Mouse (Mus musculus) large intestine, adult 2 months (tissue): ENCODE measurements around the gene Smg6. TPM values are rescaled to one million over a fixed set of nuclear protein-coding genes. Genes with fewer than 3 reads are reported as not detected.
A peak's percentile ranks its signal among the peaks of the same experiment; 100 is the strongest.

Experiments
- DNase-seq: peaks from one replicate; pipeline ENCODE4 v3.0.0-alpha.2; 2012; ENCODE audit warnings: low read depth, low spot score
- WGBS: fragments of 180-500 bp; shearing (Covaris S2); methylation state at CpG from one replicate; pipeline ENCODE4 v1.1.7; 2018; 5-methylcytosine and 5-hydroxymethylcytosine counted together
- polyA plus RNA-seq: library from polyadenylated mRNA; depleted of rRNA; stranded (reverse); fragments of >200 nt; gene quantifications from 2 replicates; pipeline ENCODE4 v1.2.3, GENCODE M21; 2012

The Smg6 gene
- polyA plus RNA-seq, 1 experiment: 13.5 TPM

DNA sequence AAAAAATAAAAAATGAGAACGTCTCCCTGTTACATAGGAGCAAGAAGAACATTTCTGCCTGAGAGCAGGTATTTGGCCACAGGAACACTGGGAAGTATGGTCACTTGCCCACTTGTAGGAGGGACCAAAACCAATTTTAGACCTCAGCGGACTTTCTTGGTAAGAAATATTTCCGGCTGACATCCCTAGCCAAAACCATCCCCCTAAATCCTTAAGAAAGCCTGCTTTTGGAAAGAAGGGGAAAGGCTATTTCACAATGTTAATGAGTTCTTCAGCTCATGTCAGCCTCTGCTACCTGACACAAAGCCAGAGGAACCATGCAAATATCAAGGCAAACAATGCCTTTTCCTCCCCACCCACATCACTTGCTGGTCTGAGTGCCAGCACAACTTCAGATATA, 108.5 kb downstream of the Smg6 start:
- no peak for DNase-seq
- WGBS: 76% methylated on average over 3 of the region's 3 CpGs

DNA sequence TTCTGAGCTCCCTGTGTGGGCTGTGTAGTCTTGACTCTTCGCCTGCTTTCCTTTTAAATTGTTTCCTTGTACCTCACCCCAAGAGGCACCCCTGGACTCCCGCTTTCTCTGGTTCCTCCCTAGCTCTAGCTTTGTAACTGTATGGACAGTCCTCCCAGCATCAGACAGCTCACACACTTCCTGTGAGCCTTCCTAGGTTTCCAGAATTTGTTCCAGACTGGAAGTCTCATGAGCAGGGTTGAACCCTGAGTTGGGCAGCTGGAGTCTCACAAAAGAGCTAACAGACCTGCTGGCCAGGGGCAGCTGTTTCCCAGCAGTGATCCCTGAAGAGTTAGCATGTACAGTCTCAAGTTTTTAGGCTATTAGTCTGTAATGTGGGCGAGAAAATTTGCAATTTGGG, 118.7 kb downstream of the Smg6 start:
- WGBS: 67% methylated on average over 3 of the region's 3 CpGs
- DNase-seq: no peak

- peak; percentile 59 for DNase-seq
- WGBS: 48% methylated on average over 4 of the region's 4 CpGs
These were observed 120.2 kb downstream of the Smg6 start for GRCm38 (mm10) chr11:75045822-75046221.

- no peak for DNase-seq
- 74% methylated on average over 3 of the region's 3 CpGs for WGBS
These were observed 121.0 kb downstream of the Smg6 start for GRCm38 (mm10) chr11:75046638-75047037.

DNA sequence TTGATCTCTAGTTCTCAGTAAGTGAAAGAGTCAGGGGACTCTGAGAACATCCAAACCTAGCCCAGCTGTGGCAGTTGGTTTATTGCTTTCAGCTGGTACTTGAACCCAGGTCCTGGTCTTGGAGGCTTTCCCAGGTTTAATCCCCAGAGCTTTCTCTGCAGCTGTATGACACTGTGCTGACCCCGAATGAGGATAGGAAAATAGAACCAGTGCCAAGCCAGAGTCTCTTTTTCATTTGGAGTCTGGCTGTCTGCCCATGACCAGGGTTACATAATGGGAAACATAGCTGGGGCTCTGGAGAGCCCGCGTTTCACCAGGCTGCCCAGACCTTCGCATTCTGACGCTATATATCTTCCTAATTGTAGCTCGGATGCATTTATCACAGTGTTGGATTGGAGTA, 121.4 kb downstream of the Smg6 start:
- DNase-seq: no peak
- WGBS: 18% methylated on average over 6 of the region's 6 CpGs

- DNase-seq: no peak
- WGBS: 67% methylated on average over 7 of the region's 7 CpGs
These were observed 122.2 kb downstream of the Smg6 start for GRCm38 (mm10) chr11:75047736-75048407.

GRCm38 (mm10) chr11:75049146-75049545, 123.5 kb downstream of the Smg6 start:
- no peak for DNase-seq
- 11% methylated on average over 2 of the region's 2 CpGs for WGBS

DNA sequence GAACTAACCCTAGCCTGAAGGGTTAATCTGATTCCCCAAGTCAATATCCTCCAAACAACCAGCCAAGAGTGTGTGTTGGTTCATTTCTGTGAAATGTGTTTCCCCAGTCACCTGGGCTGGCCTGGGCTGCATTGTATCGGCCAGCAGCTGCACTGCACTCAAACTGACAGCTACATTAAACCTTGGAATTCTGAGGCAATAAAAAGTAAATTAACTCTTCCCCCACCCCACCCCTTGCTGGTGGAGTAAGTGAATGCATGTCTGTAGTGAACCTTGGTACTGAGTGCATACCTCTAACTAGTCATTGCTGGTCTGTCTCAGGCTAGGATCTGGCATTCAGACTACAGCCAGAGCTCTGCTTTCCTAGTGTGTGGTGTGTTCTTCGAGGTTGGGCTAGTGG, 124.2 kb downstream of the Smg6 start:
- WGBS: 6% methylated on average over 2 of the region's 2 CpGs
- DNase-seq: peak; percentile 54

- DNase-seq: no peak
- WGBS: 64% methylated on average over 1 of the region's 1 CpGs
These were observed 125.6 kb downstream of the Smg6 start for GRCm38 (mm10) chr11:75051239-75051638.

DNA sequence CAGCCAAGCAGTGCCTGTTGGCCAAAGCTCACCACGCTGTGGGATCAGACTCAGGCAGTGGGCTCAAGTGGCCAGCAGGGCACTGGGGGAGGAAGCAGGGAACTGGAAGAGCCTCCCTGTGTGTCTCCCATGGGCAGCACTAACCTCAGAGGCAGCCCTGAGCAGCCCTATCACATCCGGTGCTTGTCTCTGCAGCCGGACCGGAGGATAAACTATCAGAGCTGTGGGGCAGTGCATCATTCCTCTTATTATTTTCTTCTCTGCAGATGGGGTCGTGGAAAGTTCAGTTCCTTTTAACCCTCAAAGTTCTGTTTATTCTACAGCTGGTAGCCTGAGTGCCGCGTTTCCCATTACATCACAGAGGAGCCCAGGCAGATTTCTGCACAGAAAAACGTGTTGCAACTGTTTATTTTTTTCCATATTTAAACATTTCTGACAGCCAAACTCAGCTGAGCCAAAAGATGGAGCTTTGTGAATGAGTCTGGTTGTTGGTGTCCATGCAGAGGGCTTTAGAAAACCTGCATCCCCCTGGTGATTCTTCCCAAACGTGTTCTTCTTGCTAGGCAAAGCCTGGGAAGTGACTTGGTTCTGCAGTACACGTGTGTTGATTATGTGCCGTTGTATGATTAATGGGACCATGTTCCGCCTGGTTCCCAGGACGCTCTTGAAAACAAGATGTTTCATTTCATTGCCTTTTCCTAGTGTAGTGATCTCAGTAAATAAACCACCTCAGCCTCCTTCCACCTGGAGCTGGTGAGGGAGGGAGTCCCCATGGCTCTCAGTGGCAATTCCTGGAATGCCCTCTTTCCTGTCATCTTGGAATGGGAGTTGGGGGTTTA, 126.3 kb downstream of the Smg6 start:
- no peak for DNase-seq
- 62% methylated on average over 13 of the region's 13 CpGs for WGBS

GRCm38 (mm10) chr11:75053020-75053419, 127.4 kb downstream of the Smg6 start:
- DNase-seq: no peak
- WGBS: 69% methylated on average over 2 of the region's 2 CpGs

GRCm38 (mm10) chr11:75053722-75054121, 128.1 kb downstream of the Smg6 start:
- WGBS: 64% methylated on average over 7 of the region's 7 CpGs
- no peak for DNase-seq

- no peak for DNase-seq
These were observed 128.7 kb downstream of the Smg6 start for GRCm38 (mm10) chr11:75054184-75054877.

DNA sequence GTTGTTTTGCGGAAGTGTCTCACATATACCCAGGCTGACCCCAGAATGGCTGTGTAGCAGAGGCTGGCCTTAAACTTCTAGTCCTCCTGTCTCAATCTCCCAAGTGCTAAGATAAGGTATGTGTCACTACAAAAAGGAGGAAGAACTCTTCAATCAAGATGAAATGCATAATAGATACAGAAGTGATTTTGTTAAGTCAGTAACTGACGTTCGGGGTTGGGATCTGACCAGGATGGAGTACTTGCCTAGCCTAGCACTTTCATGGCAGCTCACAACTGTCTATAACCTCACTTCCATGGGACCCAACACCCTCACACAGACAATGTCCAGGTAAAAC, 129.2 kb downstream of the Smg6 start:
- no peak for DNase-seq
- WGBS: 77% methylated on average over 3 of the region's 3 CpGs

More at GRCm38 (mm10) chr11:75054184-75054877, 128.7 kb downstream of the Smg6 start:
- 51% methylated on average over 5 of the region's 5 CpGs for WGBS

GRCm38 (mm10) chr11:75062650-75063049, 137.0 kb downstream of the Smg6 start:
- 92% methylated on average over 6 of the region's 6 CpGs for WGBS
- DNase-seq: no peak

GRCm38 (mm10) chr11:75064266-75064665, 138.6 kb downstream of the Smg6 start:
- 97% methylated on average over 1 of the region's 1 CpGs for WGBS
- DNase-seq: no peak

DNA sequence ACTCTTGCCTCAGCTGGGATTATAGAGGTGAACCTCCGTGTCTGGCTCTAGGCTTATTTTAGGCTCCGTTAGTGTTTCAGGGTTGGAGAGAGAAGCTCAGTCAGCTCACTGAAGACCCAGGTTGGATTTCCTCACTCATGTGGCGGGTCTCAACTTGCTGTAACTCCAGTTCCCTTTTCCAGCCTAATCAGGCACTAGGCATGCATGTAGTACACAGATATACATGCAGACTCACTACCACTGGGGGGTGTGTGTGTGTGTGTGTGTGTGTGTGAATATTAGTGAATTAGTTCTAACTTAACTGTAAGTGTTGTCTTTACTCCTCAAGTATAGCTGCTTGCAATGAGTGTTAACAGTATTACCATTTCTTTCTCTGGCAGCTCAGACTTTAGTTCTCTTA, 145.7 kb downstream of the Smg6 start:
- DNase-seq: no peak

DNA sequence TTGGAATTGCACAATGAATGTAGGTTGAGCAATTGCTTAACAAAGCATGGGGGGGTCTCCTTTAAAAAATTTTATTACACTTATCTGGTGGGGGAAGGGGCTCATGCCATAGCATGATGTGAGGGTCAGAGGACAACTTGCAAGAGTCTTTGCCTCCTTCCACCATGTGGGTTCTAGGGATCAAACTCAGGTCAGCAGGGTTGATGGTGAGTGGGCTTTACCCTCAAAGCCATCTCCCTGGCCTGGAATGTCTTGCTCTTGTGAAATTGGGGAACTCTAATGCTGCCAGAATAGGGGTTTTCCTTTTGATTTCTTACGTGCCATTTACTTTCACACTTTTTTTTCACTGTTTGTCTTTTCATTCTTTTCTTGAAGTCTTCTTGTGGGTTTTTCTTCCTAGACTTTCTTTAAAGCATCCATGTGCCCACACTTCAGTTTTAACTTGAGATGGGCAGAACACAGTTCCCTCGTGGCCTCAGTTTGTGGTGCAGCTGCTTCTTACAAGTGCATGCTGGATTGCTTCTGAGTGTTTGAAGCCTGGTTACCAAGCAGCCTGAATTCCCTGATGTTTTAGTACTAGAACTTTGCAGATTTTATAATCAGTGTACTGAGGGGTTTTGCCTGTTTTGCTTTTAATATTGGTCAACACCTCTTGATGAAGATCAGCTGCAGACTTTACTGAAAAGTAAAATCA, 147.5 kb downstream of the Smg6 start:
- no peak for DNase-seq
- WGBS: 64% methylated on average over 2 of the region's 2 CpGs

More for the DNA sequence above, 145.7 kb downstream of the Smg6 start:
- 79% methylated on average over 3 of the region's 3 CpGs for WGBS

- DNase-seq: no peak
- WGBS: 87% methylated on average over 2 of the region's 2 CpGs
These were observed 148.1 kb downstream of the Smg6 start for GRCm38 (mm10) chr11:75073696-75074095.

DNA sequence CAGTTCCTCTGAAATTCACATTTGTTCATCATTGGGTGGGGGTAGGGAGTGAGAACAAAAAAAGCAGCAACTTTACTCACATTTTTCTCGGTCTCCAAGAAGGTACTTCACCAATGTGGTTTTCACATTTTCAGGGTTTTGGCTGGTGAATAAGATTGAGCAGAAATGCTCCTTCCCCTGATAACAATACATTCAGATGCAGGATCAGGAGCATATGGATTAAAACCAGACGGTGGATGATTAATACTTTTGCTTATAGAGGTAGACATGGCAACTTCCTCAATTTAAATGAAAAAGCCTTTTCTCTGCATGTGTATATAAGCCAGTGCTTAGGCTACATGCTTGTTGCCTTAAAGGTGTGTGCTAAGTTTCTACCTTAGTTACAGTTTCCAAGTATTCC, 148.9 kb downstream of the Smg6 start:
- no peak for DNase-seq
- WGBS: 77% methylated on average over 2 of the region's 2 CpGs
